Mouse (Mus musculus): ENCODE data around the gene Dcaf4.

DNA sequence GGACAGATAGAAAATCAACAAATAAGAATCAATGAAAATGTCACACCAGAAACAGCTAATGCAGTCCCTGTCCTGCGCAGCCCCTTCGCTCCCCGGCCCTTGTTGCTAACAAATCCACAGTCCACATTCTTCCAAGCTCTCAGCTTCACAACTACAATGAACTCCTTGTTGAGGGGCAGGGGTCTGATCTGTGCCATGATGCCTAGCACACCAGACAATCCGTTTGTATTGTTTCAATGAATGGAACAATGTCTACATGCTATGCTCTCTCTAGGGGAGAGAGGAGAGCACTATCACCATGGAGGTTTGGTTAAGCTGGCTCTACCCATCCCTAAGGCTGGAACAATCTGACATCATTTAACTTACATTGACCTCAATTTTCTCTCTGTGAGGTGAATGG lies 62.5 kb downstream of the Dcaf4 start:
- no peak for TF ChIP-seq CTCF (IDR thresholded peaks at IDR 0.05; ENCODE audit: control insufficient read depth, insufficient read depth, insufficient replicate concordance, low read depth, low read length)
- TF ChIP-seq POLR2A (IDR thresholded peaks at IDR 0.05; ENCODE audit: control insufficient read depth, low read depth, low read length) = no peak

All from testis, adult 2 months (tissue).